12 mouse cellular contexts compared by ENCODE assay signal in the genomic region with DNA sequence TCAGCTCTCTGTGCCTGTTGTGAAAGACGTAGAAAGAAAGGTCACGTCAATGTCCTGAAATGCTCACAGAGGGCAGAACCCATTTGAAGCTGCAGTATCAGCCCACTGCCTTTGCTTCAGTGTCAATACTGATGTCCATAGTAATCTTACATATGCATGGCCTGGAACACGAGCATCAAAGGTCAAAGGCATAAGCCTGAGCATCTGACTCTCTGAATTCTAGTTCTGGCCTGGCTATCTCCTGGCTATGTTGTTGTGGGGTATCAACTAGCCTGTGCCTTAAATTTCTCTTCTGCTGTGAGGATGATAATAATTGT.
DNase-seq lines count a peak whose midpoint lies in the region; ATAC-seq lines count a peak whose summit lies in the region.
"Had no signal": no experiment of that assay in that cellular context is flagged by ENCODE, and none has a peak within 500 bp of the region (broad histone marks: within the 10 kb centered on the region; RNA-seq: fewer than 3 reads in every experiment).

No protein-coding gene starts in this region.

- WGBS in forebrain, embryonic 12.5 days = 9% methylated on average over 3 of the region's 3 CpGs
- WGBS in hindbrain, embryonic 10.5 days = 30% methylated on average over 3 of the region's 3 CpGs
- WGBS in midbrain, embryonic 11.5 days = 16% methylated on average over 3 of the region's 3 CpGs
- WGBS in neural tube, embryonic 14.5 days = 17% methylated on average over 3 of the region's 3 CpGs

- H3K4me1 ChIP-seq in forebrain, embryonic 12.5 days = peaks cover 28% of the 10 kb centered on the region
- peaks cover 29% of the 10 kb centered on the region for H3K4me1 ChIP-seq in hindbrain, embryonic 10.5 days (replicated peaks)
- peaks cover 22% of the 10 kb centered on the region for H3K4me1 ChIP-seq in midbrain, embryonic 11.5 days (ENCODE audit: control insufficient read depth, insufficient read depth, low read length)
- H3K4me1 ChIP-seq in neural tube, embryonic 14.5 days (ENCODE audit: control insufficient read depth, insufficient read depth, low read length) = peaks cover 12% of the 10 kb centered on the region; the same call in 1 of the 2 replicates
- H3K4me1 ChIP-seq: embryonic facial prominence, embryonic 13.5 days; limb, embryonic 15.5 days had no signal

- H3K36me3 ChIP-seq in forebrain, embryonic 12.5 days (replicated peaks) = no peaks in the 10 kb centered on the region
- H3K36me3 ChIP-seq in hindbrain, embryonic 10.5 days = no peaks in the 10 kb centered on the region
- no peaks in the 10 kb centered on the region for H3K36me3 ChIP-seq in midbrain, embryonic 11.5 days (ENCODE audit: control insufficient read depth, insufficient read depth, low read length)
- H3K36me3 ChIP-seq in neural tube, embryonic 14.5 days (ENCODE audit: control insufficient read depth, insufficient read depth, low read length) = no peaks in the 10 kb centered on the region
- H3K36me3 ChIP-seq: embryonic facial prominence, embryonic 13.5 days; limb, embryonic 15.5 days had no signal

- no peak overlapping the region for H3K9ac ChIP-seq in forebrain, embryonic 12.5 days
- no peak overlapping the region for H3K9ac ChIP-seq in midbrain, embryonic 11.5 days (ENCODE audit: low read length)
- no peak overlapping the region for H3K9ac ChIP-seq in neural tube, embryonic 14.5 days (replicated peaks; ENCODE audit: low read depth, low read length)
- H3K9ac ChIP-seq: embryonic facial prominence, embryonic 13.5 days; limb, embryonic 15.5 days; liver, postnatal 0 days had no signal

- H3K4me3 ChIP-seq in forebrain, embryonic 12.5 days (replicated peaks) = no peak overlapping the region
- no peak overlapping the region for H3K4me3 ChIP-seq in hindbrain, embryonic 10.5 days
- H3K4me3 ChIP-seq in midbrain, embryonic 11.5 days (ENCODE audit: low read depth, low read length) = no peak overlapping the region
- H3K4me3 ChIP-seq in neural tube, embryonic 14.5 days (ENCODE audit: low read depth, low read length) = no peak overlapping the region
- H3K4me3 ChIP-seq: embryonic facial prominence, embryonic 13.5 days; limb, embryonic 15.5 days had no signal

- ATAC-seq in forebrain, embryonic 12.5 days (ENCODE audit: low FRiP score) = no peak; the same call in 1 of the 2 replicates
- ATAC-seq in midbrain, embryonic 11.5 days (ENCODE audit: low FRiP score) = no peak
- peak; percentile 70; the same call in 1 of the 2 replicates for ATAC-seq in neural tube, embryonic 14.5 days (ENCODE audit: low read depth)
- ATAC-seq: liver, postnatal 0 days had no signal

- peak overlapping the region; percentile 24 for H3K4me2 ChIP-seq in forebrain, embryonic 12.5 days
- H3K4me2 ChIP-seq in midbrain, embryonic 11.5 days = peak overlapping the region; percentile 7; the same call in 1 of the 2 replicates
- H3K4me2 ChIP-seq in neural tube, embryonic 14.5 days (ENCODE audit: low read depth, low read length) = no peak overlapping the region
- H3K4me2 ChIP-seq: embryonic facial prominence, embryonic 13.5 days; limb, embryonic 15.5 days had no signal

- no peaks in the 10 kb centered on the region for H3K27me3 ChIP-seq in forebrain, embryonic 12.5 days
- H3K27me3 ChIP-seq in hindbrain, embryonic 10.5 days (ENCODE audit: insufficient read depth, poor library complexity, severe bottlenecking) = peaks cover 48% of the 10 kb centered on the region
- no peaks in the 10 kb centered on the region for H3K27me3 ChIP-seq in midbrain, embryonic 11.5 days (ENCODE audit: control insufficient read depth, insufficient read depth, low read length)
- no peaks in the 10 kb centered on the region for H3K27me3 ChIP-seq in neural tube, embryonic 14.5 days (ENCODE audit: control insufficient read depth, insufficient read depth, low read length)
- H3K27me3 ChIP-seq: embryonic facial prominence, embryonic 13.5 days; limb, embryonic 15.5 days had no signal

- no peak for DNase-seq in hindbrain, embryonic 10.5 days (ENCODE audit: low spot score)
- no peak for DNase-seq in midbrain, embryonic 11.5 days (ENCODE audit: low spot score, missing footprints)
- DNase-seq in adrenal gland, postnatal 25 days = no peak
- DNase-seq in heart, adult 9 months (ENCODE audit: low spot score in 2 of 2) = no peak
- DNase-seq in cerebellum, postnatal 10 days = no peak
- DNase-seq: kidney, adult 9 months; liver, postnatal 0 days; lung, postnatal 4 days had no signal

- H3K27ac ChIP-seq in forebrain, embryonic 12.5 days = peak overlapping the region; percentile 88
- H3K27ac ChIP-seq in hindbrain, embryonic 10.5 days = peak overlapping the region; percentile 75
- peak overlapping the region; percentile 84 for H3K27ac ChIP-seq in midbrain, embryonic 11.5 days (ENCODE audit: low read depth, low read length)
- peak overlapping the region; percentile 63 for H3K27ac ChIP-seq in neural tube, embryonic 14.5 days (ENCODE audit: low read depth, low read length)
- H3K27ac ChIP-seq: embryonic facial prominence, embryonic 13.5 days; limb, embryonic 15.5 days had no signal

- H3K9me3 ChIP-seq in forebrain, embryonic 12.5 days = no peaks in the 10 kb centered on the region
- no peaks in the 10 kb centered on the region for H3K9me3 ChIP-seq in hindbrain, embryonic 10.5 days
- no peaks in the 10 kb centered on the region for H3K9me3 ChIP-seq in midbrain, embryonic 11.5 days (ENCODE audit: control insufficient read depth, low read length)
- no peaks in the 10 kb centered on the region for H3K9me3 ChIP-seq in neural tube, embryonic 14.5 days (ENCODE audit: control insufficient read depth, low read length)
- H3K9me3 ChIP-seq: embryonic facial prominence, embryonic 13.5 days; limb, embryonic 15.5 days had no signal
